Mouse (Mus musculus): ENCODE results near the gene Pld1.

The Pld1 gene

GRCm38 (mm10) chr3:27942991-27943390 is 4.5 kb downstream of the Pld1 start:
- no peak for DNase-seq (ENCODE audit: low read depth, low spot score)

GRCm38 (mm10) chr3:27945397-27945796 is 6.9 kb downstream of the Pld1 start:
- DNase-seq (ENCODE audit: low read depth, low spot score): peak; percentile 18

DNA sequence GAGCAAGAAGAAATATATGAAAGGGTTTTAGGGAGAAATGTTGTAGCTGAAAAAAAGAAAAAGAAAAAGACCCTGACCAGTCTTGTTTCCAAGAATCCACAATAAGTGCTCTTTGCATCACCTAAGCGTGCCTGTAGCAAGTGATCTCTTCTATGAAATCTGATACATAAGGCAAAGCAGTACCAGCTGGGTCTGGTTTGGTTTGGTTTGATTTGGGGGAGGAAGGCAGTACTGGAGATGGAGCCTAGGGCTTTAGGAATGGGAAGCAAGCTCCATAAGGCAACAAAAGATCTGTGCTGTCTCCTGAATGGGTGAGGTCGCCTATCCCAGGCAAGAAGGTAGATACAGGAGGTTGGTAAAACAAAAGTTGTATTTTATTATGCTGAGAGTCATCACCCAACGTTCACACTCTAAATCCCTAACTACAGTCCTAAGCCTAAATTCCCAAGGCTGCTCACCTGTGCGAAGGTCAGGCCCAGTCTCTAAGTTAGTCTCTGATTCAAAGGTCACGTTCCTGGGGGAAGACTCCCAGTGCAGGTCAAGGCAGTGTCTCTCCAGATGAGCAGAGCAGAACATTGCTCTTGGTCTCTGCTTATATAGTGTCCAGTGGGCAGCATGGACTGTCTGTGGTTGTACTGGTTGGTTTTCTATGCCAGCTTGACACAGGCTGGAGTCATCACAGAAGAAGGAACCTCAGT is 10.8 kb downstream of the Pld1 start:
- no peak for DNase-seq (ENCODE audit: low read depth, low spot score)

GRCm38 (mm10) chr3:27949873-27950250 is 11.4 kb downstream of the Pld1 start:
- no peak for DNase-seq (ENCODE audit: low read depth, low spot score)

GRCm38 (mm10) chr3:27950726-27951125 is 12.2 kb downstream of the Pld1 start:
- DNase-seq (ENCODE audit: low read depth, low spot score): no peak

GRCm38 (mm10) chr3:27951721-27952120 is 13.2 kb downstream of the Pld1 start:
- no peak for DNase-seq (ENCODE audit: low read depth, low spot score)

- DNase-seq (ENCODE audit: low read depth, low spot score): no peak
Observed at GRCm38 (mm10) chr3:27956006-27956405, 17.5 kb downstream of the Pld1 start.

DNA sequence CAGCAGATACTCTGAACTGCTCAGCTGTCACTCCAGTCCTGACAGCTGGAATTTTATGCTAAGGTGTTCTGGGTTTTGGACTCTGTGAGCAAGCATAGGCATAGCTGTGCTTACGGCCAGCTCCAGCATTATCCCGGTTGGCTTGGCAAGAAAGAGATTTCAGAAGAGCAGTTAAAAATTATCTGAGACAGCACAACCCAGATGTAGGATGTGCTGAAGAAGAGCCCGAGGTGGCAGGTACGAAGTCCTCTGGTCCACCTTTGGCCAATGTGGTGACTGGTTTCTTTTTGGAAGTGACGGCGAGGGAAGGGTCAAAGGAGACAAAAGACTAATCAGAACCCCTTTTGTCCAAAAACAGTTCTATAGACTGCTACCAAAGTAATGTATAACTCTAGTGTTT is 20.7 kb downstream of the Pld1 start:
- DNase-seq (ENCODE audit: low read depth, low spot score): no peak

GRCm38 (mm10) chr3:27961162-27961561 is 22.7 kb downstream of the Pld1 start:
- DNase-seq (ENCODE audit: low read depth, low spot score): no peak

DNA sequence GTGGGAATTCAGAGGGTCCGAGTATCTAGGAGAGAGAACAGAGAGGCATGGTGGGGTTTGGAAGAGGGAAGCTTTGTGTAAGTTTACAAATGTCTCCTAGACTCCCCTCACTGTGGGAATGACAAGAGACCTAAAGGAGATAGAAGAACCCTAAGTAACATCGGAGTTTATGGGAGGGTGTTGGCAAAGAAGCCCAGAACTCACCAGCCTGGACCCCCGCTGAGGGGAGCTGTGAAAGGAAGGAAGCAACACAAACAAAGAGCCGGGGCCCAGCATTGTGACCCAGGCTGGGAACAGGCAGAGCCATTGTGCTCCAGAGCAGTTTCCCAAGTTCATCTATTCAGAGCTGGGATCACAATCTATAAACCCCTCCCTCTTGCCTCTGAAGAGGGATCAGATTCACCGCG is 25.3 kb downstream of the Pld1 start:
- DNase-seq (ENCODE audit: low read depth, low spot score): peak; percentile 84

- no peak for DNase-seq (ENCODE audit: low read depth, low spot score)
Observed at GRCm38 (mm10) chr3:27968671-27969070, 30.2 kb downstream of the Pld1 start.

DNA sequence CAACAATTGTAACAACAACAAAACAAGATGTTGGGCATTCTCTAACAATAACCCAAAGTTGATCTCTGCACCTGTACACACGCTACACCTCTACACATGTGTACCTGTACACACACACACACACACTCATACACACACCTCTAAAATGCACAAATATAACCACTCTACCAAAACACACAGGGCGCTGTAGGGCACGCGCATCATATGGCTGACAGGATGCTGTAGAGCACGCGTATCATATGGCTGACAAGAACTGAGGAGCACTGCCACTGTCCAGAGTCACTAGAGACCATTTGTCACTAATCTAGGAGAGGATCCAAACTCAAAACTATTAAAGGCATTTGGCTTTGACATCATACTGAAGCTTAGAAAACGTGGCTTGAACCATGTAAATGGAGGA is 35.4 kb downstream of the Pld1 start:
- no peak for DNase-seq (ENCODE audit: low read depth, low spot score)

DNA sequence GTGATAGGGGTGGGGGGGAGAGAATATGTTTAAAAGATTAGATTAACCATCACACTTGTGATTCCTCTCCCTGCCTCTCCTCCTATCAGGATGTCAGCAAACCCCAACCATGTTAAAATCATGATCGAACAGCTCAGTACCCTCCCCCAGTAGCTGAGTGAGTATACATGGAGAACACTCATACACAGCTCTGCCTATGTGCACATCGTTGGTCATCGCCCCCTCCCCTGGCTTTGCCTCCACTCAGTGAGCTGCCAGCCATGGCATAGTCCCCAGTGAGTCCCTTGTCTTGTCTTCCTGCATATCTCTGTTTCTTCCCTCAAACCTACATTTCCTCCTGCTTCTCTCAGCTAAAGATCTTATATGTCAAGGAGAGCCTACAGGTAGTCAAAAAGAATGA is 36.5 kb downstream of the Pld1 start:
- DNase-seq (ENCODE audit: low read depth, low spot score): no peak

GRCm38 (mm10) chr3:27976931-27977544 is 38.5 kb downstream of the Pld1 start:
- DNase-seq (ENCODE audit: low read depth, low spot score): no peak

DNA sequence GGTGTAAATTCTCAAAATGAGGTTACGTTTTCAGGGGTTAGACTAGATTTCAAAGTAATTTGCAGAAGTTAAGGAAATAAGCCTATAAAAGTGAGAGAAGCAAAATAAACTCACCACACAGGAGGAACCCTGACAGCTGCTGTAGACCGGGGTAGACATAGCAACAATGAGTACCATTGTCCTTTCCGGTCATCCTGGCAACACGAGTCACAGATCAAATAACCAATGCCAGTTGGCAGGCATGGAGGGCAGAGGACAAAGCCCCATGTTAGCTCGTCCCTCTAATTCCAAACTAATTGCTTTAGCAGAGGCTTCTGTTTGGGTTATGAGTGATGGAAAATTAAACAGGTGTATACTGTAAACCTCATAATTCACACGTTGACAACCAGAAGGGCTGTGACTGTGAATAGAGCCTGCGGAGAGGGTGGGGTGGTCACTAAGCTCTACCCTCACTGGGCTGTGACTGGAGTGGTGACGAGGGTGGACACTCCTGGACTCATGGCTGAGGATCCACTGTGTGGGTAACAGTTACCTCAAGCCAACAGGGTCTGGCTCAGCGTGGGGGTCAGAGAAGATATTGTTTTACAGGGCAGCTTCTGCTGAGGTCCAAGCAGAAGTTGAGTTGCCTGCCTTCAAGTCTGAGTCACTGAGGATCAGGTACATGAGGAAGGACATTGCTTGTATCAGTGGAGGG is 39.7 kb downstream of the Pld1 start:
- no peak for DNase-seq (ENCODE audit: low read depth, low spot score)

- no peak for DNase-seq (ENCODE audit: low read depth, low spot score)
Observed at GRCm38 (mm10) chr3:27981591-27981990, 43.1 kb downstream of the Pld1 start.

- peak; percentile 82 for DNase-seq (ENCODE audit: low read depth, low spot score)
Observed at GRCm38 (mm10) chr3:27982436-27983017, 44.0 kb downstream of the Pld1 start.

DNA sequence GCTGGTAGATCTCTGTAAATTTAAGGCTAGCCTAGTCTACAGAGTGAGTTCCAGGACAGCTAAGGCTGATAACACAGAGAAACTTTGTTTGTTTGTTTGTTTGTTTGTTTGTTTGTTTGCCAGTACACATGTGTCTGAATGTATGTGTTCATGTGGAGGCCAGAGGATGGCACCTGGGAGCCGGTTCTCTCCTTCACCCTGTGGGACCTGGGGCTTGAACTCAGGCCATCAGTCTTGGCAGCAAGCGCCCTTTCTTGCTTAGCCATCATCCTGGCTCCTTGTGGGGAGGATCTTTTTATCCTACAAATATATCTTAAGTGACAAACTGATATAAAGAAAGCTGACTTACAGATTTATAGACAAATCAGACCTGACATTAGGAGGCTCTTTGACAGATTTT is 44.8 kb downstream of the Pld1 start:
- DNase-seq (ENCODE audit: low read depth, low spot score): no peak

- peak; percentile 86 for DNase-seq (ENCODE audit: low read depth, low spot score)
Observed at GRCm38 (mm10) chr3:27983935-27984577, 45.6 kb downstream of the Pld1 start.

DNA sequence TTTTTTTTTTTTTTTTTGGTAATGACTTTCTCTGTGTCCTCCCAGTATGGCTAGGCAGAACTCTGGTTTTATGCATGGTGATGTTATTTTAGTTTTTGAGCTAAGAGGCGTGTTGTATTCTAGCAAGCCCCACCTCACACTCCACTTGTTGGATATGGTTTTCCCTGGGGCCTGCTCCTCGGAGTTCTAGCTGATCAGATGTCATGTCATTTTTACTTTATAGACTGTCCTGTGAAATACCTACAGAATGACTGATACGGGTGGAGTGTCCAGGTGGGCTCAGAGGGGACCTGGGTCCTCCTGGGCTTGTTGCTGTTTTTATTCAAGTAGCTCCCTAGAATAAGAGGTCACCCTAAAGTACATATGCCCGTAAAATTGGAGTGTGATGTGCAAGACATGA is 46.1 kb downstream of the Pld1 start:
- DNase-seq (ENCODE audit: low read depth, low spot score): no peak

GRCm38 (mm10) chr3:27985344-27985743 is 46.8 kb downstream of the Pld1 start:
- no peak for DNase-seq (ENCODE audit: low read depth, low spot score)

DNA sequence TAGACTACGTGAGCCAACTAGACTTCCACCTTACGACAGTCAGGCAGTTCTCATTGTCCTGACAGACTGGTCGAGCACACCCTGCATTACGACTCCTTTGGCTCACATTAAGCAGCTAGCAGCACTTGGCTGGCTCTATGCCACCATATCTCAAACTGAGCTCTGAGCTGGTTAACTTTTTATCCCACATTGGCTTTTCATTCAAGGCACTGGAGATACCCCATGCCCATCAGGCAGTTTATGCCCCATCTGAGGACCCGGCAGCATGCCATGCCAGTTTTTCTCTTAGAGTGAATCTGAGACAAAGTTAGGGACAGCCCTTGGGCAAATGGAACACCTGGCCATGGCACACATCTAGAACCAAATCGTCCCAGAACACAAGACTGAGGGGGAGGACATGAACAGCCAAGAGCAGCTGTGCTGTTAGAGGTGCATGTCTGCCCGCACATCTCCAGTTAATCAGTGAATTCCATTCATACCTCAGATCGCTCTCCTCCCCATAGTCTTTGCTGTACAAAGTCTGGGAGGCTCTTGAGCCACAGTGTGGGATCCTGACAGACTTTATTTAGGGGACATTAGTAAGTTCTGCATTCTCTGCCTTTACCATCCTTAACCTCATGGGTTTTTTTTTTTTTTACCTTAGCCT is 49.5 kb downstream of the Pld1 start:
- DNase-seq (ENCODE audit: low read depth, low spot score): peak; percentile 27

Data from R1 (cell line).